Mouse (Mus musculus) ES-Bruce4 (cell line): Measurements from ENCODE around the gene Kmt2c.

ENCODE experiments used
- CTCF ChIP-seq: IDR thresholded peaks from one replicate; pipeline ENCODE4 v1.8.1; 2011; ENCODE audit warnings: low read depth, low read length
- EP300 ChIP-seq: IDR thresholded peaks from 2 replicates; pipeline ENCODE4 v1.6.1; 2011; ENCODE audit warnings: low read depth, low read length; ENCODE audit not compliant: insufficient read depth
- POLR2A ChIP-seq: IDR thresholded peaks from one replicate; pipeline ENCODE4 v1.8.1; 2011; ENCODE audit warnings: low read length; ENCODE audit not compliant: insufficient read depth

DNA sequence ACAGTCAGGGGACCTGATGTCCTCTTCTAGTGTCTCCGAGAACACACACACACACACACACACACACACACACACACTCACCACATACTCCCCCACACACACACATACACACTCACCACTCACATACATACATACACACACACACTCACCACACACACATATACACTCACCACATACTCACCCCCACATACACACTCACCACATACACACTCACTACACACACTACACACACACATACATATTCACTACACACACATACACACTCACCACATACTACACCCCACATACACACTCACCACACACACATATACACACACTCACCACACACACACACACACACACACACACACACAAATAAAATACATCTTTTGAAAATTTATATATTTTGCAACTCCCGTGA lies 48.3 kb upstream of the Kmt2c start:
- TF ChIP-seq CTCF (no peak), POLR2A (no peak), EP300 (no peak)
